7 mouse cellular contexts compared by ENCODE assay signal in genomic region chr13:62685287-62685648, GRCm38 (mm10).
DNase-seq lines count a peak whose midpoint lies in the region; ATAC-seq lines count a peak whose summit lies in the region.
"Not testable (repeated sequence)": the region's sequence is repeated elsewhere in the genome, so short reads cannot be mapped to it uniquely, and the experiment has no call there.

No protein-coding gene starts in this region.

- H3K4me1 ChIP-seq in embryonic facial prominence, embryonic 11.5 days (ENCODE audit: control insufficient read depth, insufficient read depth, low read length); forebrain, embryonic 16.5 days (replicated peaks; ENCODE audit: control insufficient read depth, insufficient read depth, low read length); hindbrain, embryonic 11.5 days (replicated peaks; ENCODE audit: control insufficient read depth, insufficient read depth, low read length); kidney, embryonic 15.5 days; liver, embryonic 12.5 days; midbrain, embryonic 12.5 days: not testable (repeated sequence)

- not testable (repeated sequence) for H3K9ac ChIP-seq in embryonic facial prominence, embryonic 11.5 days (replicated peaks; ENCODE audit: low read length); forebrain, embryonic 16.5 days (replicated peaks; ENCODE audit: low read depth, low read length); kidney, embryonic 15.5 days; midbrain, embryonic 12.5 days (replicated peaks)
- H3K9ac ChIP-seq in hindbrain, embryonic 11.5 days (ENCODE audit: low read depth, low read length), result peak overlapping the region; percentile 42; the same call in 1 of the 2 replicates
- 0 out of 2 replicates have a peak overlapping the region, but pooled peaks have one; percentile 39 for H3K9ac ChIP-seq in liver, embryonic 12.5 days

- H3K4me3 ChIP-seq in embryonic facial prominence, embryonic 11.5 days (ENCODE audit: low read depth, low read length), result peak overlapping the region; percentile 29
- H3K4me3 ChIP-seq in forebrain, embryonic 16.5 days (replicated peaks; ENCODE audit: low read length), result peak overlapping the region; percentile 51
- H3K4me3 ChIP-seq in hindbrain, embryonic 11.5 days (ENCODE audit: low read depth, low read length), result peak overlapping the region; percentile 37
- peak overlapping the region; percentile 56 for H3K4me3 ChIP-seq in kidney, embryonic 15.5 days (replicated peaks)
- peak overlapping the region; percentile 61 for H3K4me3 ChIP-seq in liver, embryonic 12.5 days
- peak overlapping the region; percentile 50 for H3K4me3 ChIP-seq in midbrain, embryonic 12.5 days

- H3K4me2 ChIP-seq in embryonic facial prominence, embryonic 11.5 days (ENCODE audit: low read depth, low read length); hindbrain, embryonic 11.5 days (replicated peaks; ENCODE audit: low read depth, low read length): not testable (repeated sequence)
- H3K4me2 ChIP-seq in forebrain, embryonic 16.5 days (ENCODE audit: low read length), result peak overlapping the region; percentile 49
- H3K4me2 ChIP-seq in kidney, embryonic 15.5 days, result peak overlapping the region; percentile 53
- peak overlapping the region; percentile 71 for H3K4me2 ChIP-seq in liver, embryonic 12.5 days
- peak overlapping the region; percentile 47 for H3K4me2 ChIP-seq in midbrain, embryonic 12.5 days (replicated peaks)

- ATAC-seq in embryonic facial prominence, embryonic 11.5 days (replicated peaks; ENCODE audit: insufficient number of reproducible peaks, low FRiP score, low TSS enrichment, low read depth); hindbrain, embryonic 11.5 days (ENCODE audit: low FRiP score); liver, embryonic 12.5 days: not testable (repeated sequence)
- peak; percentile 43 for ATAC-seq in forebrain, embryonic 16.5 days
- ATAC-seq in kidney, embryonic 15.5 days (replicated peaks; ENCODE audit: low FRiP score), result peak; percentile 15; the same call in 1 of the 2 replicates
- ATAC-seq in midbrain, embryonic 12.5 days (ENCODE audit: low FRiP score, low read depth), result peak; percentile 36; the same call in 1 of the 2 replicates

- DNase-seq in embryonic facial prominence, embryonic 11.5 days (ENCODE audit: low spot score); hindbrain, embryonic 11.5 days (ENCODE audit: low spot score): not testable (repeated sequence)
- peak; percentile 1 to 2 for DNase-seq in right cerebral cortex, adult 2 months (ENCODE audit: low spot score in 2 of 2)

- H3K9me3 ChIP-seq in embryonic facial prominence, embryonic 11.5 days (replicated peaks; ENCODE audit: control insufficient read depth, low read length); forebrain, embryonic 16.5 days (ENCODE audit: control insufficient read depth, low read length); hindbrain, embryonic 11.5 days (ENCODE audit: control insufficient read depth, low read length); kidney, embryonic 15.5 days (replicated peaks); liver, embryonic 12.5 days (replicated peaks); midbrain, embryonic 12.5 days: not testable (repeated sequence)

- not testable (repeated sequence) for H3K36me3 ChIP-seq in embryonic facial prominence, embryonic 11.5 days (replicated peaks; ENCODE audit: control insufficient read depth, insufficient read depth, low read depth, low read length); forebrain, embryonic 16.5 days (ENCODE audit: control insufficient read depth, insufficient read depth); hindbrain, embryonic 11.5 days (ENCODE audit: control insufficient read depth, insufficient read depth, low read length); kidney, embryonic 15.5 days; liver, embryonic 12.5 days; midbrain, embryonic 12.5 days

- 48% methylated on average over 4 of the region's 4 CpGs for WGBS in embryonic facial prominence, embryonic 11.5 days
- 13% methylated on average over 4 of the region's 4 CpGs for WGBS in forebrain, embryonic 16.5 days
- WGBS in hindbrain, embryonic 11.5 days, result 30% methylated on average over 4 of the region's 4 CpGs
- WGBS in kidney, embryonic 15.5 days, result 29% methylated on average over 4 of the region's 4 CpGs
- 23% methylated on average over 4 of the region's 4 CpGs for WGBS in liver, embryonic 12.5 days (ENCODE audit: insufficient replicate concordance)
- WGBS in midbrain, embryonic 12.5 days, result 26% methylated on average over 4 of the region's 4 CpGs

- not testable (repeated sequence) for H3K27ac ChIP-seq in embryonic facial prominence, embryonic 11.5 days (replicated peaks; ENCODE audit: low read depth, low read length); forebrain, embryonic 16.5 days (ENCODE audit: low read length); hindbrain, embryonic 11.5 days (ENCODE audit: low read depth, low read length); liver, embryonic 12.5 days
- H3K27ac ChIP-seq in kidney, embryonic 15.5 days, result 0 out of 2 replicates have a peak overlapping the region, but pooled peaks have one; percentile 54
- H3K27ac ChIP-seq in midbrain, embryonic 12.5 days (replicated peaks), result peak overlapping the region; percentile 49

- not testable (repeated sequence) for H3K27me3 ChIP-seq in embryonic facial prominence, embryonic 11.5 days (ENCODE audit: control insufficient read depth, insufficient read depth, low read length); forebrain, embryonic 16.5 days (replicated peaks; ENCODE audit: control insufficient read depth, insufficient read depth, low read length); hindbrain, embryonic 11.5 days (ENCODE audit: control insufficient read depth, insufficient read depth, low read length); kidney, embryonic 15.5 days; liver, embryonic 12.5 days (replicated peaks); midbrain, embryonic 12.5 days
